Mouse (Mus musculus) liver, postnatal 0 days (tissue): ENCODE data around the gene Rprd1b.

Source experiments
- CTCF ChIP-seq: sonication (generic); IDR thresholded peaks from 2 replicates; pipeline ENCODE4 v1.5.1; 2016; ENCODE audit warnings: antibody characterized with exemption, low read depth
- EP300 ChIP-seq: IDR thresholded peaks from 2 replicates; pipeline ENCODE4 v1.6.1; 2016; ENCODE audit warnings: antibody characterized with exemption, low read depth, mild to moderate bottlenecking

DNA sequence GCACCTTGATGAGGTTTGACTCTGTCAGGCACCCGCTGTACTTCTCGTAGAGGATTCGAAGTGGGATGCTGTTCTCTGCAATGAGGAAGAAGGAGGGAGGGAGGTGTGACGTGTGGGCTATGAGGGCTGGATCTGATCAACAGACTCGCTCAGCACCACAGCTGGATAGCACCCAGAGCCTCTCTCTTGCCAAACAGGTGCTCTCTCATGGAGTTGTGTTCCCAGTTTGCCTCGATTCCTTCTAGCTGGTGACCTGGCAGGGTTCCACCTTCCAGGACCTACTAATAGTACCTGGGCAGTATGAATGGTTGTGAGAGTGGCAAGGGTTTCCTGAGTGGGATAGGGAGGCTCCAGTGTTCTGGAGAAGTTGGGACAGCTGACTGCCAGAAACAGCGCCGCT, 91.9 kb downstream of the Rprd1b start:
- no peak for TF ChIP-seq CTCF
- no peak for TF ChIP-seq EP300
